Mouse (Mus musculus) urinary bladder, postnatal 0 days (tissue): ENCODE data around the gene Kctd14. TPM values are rescaled to one million over a fixed set of nuclear protein-coding genes. Genes with fewer than 3 reads are reported as not detected.

Source experiments
- polyA plus RNA-seq: library from polyadenylated mRNA; unstranded; fragments of >200 nt; fragmentation: Nextera tagmentation; extraction: Ambion mirVana; gene quantifications from 2 replicates; pipeline ENCODE4 v1.2.1, GENCODE M21; 2015

Kctd14 gene
- polyA plus RNA-seq = 1.2 TPM in 2 replicates

DNA sequence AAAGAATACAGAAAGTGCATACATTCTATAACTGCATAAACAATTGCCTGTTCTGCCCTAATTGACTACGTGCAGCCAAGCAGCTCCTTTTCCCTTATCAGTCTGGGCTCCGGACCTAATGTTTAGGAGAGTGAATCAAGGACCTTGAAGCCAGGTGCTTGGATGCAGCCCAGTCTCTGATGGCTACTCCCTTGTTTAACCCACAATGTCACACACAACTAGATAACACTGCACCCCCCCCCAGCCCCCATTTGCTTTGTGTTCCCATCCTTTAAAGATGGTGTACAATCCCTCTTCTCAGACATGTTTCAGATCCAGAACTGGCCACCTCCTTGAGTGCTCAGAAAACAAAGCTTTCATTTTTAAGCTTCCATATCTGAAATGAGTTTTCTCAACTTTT lies at the start of gene Kctd14:
Kctd14 (plus strand) TSS at position 301 of the 400 bp plus-strand sequence.

DNA sequence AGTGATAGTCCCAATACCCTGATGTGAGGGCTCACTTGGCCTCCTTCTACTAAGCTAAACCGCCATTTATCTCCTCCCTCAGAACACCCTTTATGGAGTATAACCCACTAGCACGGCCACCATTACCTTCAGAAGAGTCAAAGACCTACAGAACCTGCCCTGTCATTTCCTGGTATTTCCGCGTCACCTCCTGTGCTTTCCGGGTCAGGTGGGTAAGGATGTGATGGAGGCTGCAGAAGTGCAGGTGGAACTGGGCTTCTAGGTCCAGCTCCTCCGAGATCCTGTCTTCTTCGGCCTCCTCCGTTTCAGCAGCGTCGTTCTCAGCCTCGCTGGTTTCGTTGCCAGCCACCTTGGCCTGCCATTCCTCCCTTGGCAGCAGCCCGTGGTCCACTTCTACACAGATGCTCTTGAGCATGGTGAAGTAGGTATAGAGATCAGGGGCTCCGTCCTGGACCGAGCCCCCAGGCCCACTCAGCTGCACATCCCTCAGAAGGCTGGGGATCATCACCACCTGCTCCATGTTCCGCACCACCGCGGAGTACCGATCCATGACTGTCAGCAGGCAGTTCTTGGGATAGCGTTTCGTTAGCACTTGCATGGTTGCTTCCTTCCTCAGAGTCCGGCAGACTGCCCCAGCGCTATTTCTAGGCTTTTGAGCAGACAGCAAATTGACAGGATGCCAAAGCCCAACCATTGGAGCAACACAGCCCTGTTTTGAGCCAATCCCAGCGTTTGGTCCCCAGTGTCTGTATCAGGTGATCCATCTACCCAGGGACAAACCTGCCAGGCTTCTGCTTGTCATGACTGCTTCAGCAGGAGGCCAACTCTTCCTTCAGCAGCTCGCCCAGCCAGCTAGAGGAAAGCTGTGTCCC lies 34.0 kb upstream of the Kctd14 start, which contains the start of gene Thrsp:
Thrsp (minus strand) TSS at position 825 of the 872 bp plus-strand sequence.

DNA sequence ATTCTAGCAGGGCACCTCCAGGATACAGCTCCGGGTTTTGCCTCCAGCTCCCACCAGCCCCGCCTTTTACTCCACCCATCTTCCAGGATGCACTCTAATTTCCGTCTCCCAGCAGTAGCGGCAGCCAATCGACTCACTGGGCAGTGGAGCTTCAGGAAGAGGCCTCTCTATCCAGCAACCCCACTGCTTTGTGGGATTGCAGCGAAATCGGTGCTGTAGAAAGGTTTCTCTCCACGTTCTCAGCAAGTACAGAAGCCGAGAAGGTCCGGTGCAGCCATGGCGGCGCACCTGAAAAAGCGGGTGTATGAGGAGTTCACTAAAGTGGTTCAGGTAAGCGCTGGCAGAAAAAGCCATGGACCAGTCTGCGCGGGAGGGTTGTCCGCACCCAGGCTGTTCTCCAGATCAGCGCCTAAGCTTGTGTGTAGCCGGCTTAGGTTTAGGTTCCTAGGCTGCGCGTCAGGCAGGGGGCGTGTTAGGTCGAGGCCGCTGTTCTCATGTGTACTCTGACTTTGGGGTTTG lies 29.8 kb downstream of the Kctd14 start, which contains the start of gene Ints4:
Ints4 (plus strand) TSS at position 136 of the 519 bp plus-strand sequence.

Other genes starting within 250 kb of the Kctd14 start
- 1.1 and 1.5 TPM in 2 replicates for gene Usp35, start 119.3 kb upstream of the Kctd14 start, polyA plus RNA-seq
- 3.5 and 3.6 TPM in 2 replicates for gene Kctd21, start 119.0 kb upstream of the Kctd14 start, polyA plus RNA-seq
- 16.6 and 20.3 TPM in 2 replicates for gene Alg8, start 79.7 kb upstream of the Kctd14 start, polyA plus RNA-seq
- gene Ndufc2, start 51.3 kb upstream of the Kctd14 start, polyA plus RNA-seq = 399 and 476 TPM in 2 replicates
- 1.1 and 1.4 TPM in 2 replicates for gene Thrsp, start 33.6 kb upstream of the Kctd14 start, polyA plus RNA-seq
- 18.3 and 19.5 TPM in 2 replicates for gene Ints4, start 29.6 kb downstream of the Kctd14 start, polyA plus RNA-seq
- gene Aamdc, start 128.2 kb downstream of the Kctd14 start, polyA plus RNA-seq = 43.3 and 45.6 TPM in 2 replicates
- 8.9 and 10.5 TPM in 2 replicates for gene Rsf1, start 128.6 kb downstream of the Kctd14 start, polyA plus RNA-seq
- 80.1 and 81.1 TPM in 2 replicates for gene Clns1a, start 245.3 kb downstream of the Kctd14 start, polyA plus RNA-seq